Mouse (Mus musculus) CD4-positive, CD25-positive, alpha-beta regulatory T cell, adult 2 months (primary cell): ENCODE measurements around the gene Epha2.
A peak's percentile ranks its signal among the peaks of the same experiment; 100 is the strongest.

ENCODE experiments used
- DNase-seq: peaks from one replicate; pipeline ENCODE4 v3.0.0-alpha.2; 2012; ENCODE audit warnings: low read depth, low spot score

Epha2 gene

GRCm38 (mm10) chr4:141367997-141368791, 67.2 kb downstream of the Epha2 start, which contains the start of gene Fam131c:
TSS of gene Fam131c (plus strand) at chr4:141368220.
- peak; percentile 34 for DNase-seq

GRCm38 (mm10) chr4:141372426-141372825, 71.4 kb downstream of the Epha2 start:
- DNase-seq: no peak
